Mouse (Mus musculus) cerebellum, adult 9-10 months (tissue): ENCODE results near the gene Celsr3.

Experiments used
- DNase-seq: peaks from one replicate; pipeline ENCODE4 v3.0.0; 2022

The Celsr3 gene

DNA sequence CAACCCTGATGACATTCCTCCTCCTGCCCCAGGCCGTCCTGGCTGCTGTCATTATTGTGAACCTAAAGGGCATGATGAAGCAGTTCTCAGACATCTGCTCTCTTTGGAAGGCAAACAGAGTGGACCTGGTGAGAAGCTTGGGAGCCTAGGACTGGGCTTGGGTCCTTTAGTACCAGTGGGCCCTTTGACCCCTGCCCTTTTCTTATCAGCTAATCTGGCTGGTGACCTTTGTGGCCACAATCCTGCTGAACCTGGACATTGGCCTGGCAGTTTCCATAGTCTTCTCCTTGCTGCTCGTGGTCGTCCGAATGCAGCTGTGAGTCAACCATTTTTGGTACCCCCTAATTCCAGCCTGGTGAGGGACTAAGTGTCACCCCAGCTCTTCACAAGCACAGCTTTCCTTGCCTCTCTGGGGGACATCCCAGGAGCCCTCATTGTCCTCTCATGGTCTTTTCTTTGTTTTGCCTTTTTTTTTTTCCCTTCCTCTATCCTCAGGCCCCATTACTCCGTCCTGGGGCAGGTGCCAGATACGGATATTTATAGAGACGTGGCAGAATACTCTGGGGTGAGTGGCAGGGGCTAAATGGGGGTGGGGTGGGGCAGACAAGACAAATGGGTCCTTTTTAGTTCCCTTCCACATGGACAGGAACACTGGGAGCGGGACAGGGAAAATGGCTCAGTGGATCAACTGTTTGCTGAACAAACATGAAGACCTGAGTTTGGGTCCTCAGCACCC, 32.8 kb downstream of the Celsr3 start:
- no peak for DNase-seq
